Mouse (Mus musculus): ENCODE data around the gene Lpcat1. TPM values are rescaled to one million over a fixed set of nuclear protein-coding genes. Genes with fewer than 3 reads are reported as not detected.
A peak's percentile ranks its signal among the peaks of the same experiment; 100 is the strongest.

The Lpcat1 gene
- polyA plus RNA-seq, 1 experiment from 2014 or later = 22.5 TPM

- Histone ChIP-seq H3K4me1 (replicated peaks) (peaks cover 16% of the 10 kb centered on the region; the same call in 1 of the 2 replicates), H3K4me2 (replicated peaks) (no peak overlapping the region), H3K27me3 (replicated peaks) (no peaks in the 10 kb centered on the region), H3K36me3 (no peaks in the 10 kb centered on the region), H3K9me3 (no peaks in the 10 kb centered on the region), H3K9ac (no peak overlapping the region), H3K27ac (no peak overlapping the region), H3K4me3 (replicated peaks) (no peak overlapping the region)
- ATAC-seq = no peak
- WGBS = 56% methylated on average over 9 of the region's 9 CpGs
Measured at GRCm38 (mm10) chr13:73469257-73469967, 2.4 kb downstream of the Lpcat1 start.

GRCm38 (mm10) chr13:73472481-73472880, 5.5 kb downstream of the Lpcat1 start:
- Histone ChIP-seq H3K27me3 (replicated peaks) (no peaks in the 10 kb centered on the region), H3K9me3 (no peaks in the 10 kb centered on the region), H3K9ac (no peak overlapping the region), H3K4me1 (replicated peaks) (peaks cover 16% of the 10 kb centered on the region; the same call in 1 of the 2 replicates), H3K36me3 (no peaks in the 10 kb centered on the region), H3K27ac (no peak overlapping the region), H3K4me2 (replicated peaks) (no peak overlapping the region), H3K4me3 (replicated peaks) (no peak overlapping the region)
- ATAC-seq = no peak
- 67% methylated on average over 3 of the region's 3 CpGs for WGBS

- H3K4me1 ChIP-seq (replicated peaks) = peaks cover 6% of the 10 kb centered on the region; the same call in 1 of the 2 replicates
- H3K36me3 ChIP-seq = no peaks in the 10 kb centered on the region
- no peaks in the 10 kb centered on the region for H3K9me3 ChIP-seq
- no peak overlapping the region for H3K4me2 ChIP-seq (replicated peaks)
- ATAC-seq = no peak
- no peak overlapping the region for H3K27ac ChIP-seq
- no peak overlapping the region for H3K4me3 ChIP-seq (replicated peaks)
- 94% methylated on average over 2 of the region's 2 CpGs for WGBS
- H3K9ac ChIP-seq = no peak overlapping the region
- no peaks in the 10 kb centered on the region for H3K27me3 ChIP-seq (replicated peaks)
Measured at GRCm38 (mm10) chr13:73473746-73474145, 6.7 kb downstream of the Lpcat1 start.

GRCm38 (mm10) chr13:73474163-73474562, 7.2 kb downstream of the Lpcat1 start:
- no peaks in the 10 kb centered on the region for H3K9me3 ChIP-seq
- WGBS = 84% methylated on average over 6 of the region's 6 CpGs
- no peak for ATAC-seq
- H3K27me3 ChIP-seq (replicated peaks) = no peaks in the 10 kb centered on the region
- H3K36me3 ChIP-seq = no peaks in the 10 kb centered on the region
- H3K4me2 ChIP-seq (replicated peaks) = no peak overlapping the region
- peaks cover 2% of the 10 kb centered on the region; the same call in 1 of the 2 replicates for H3K4me1 ChIP-seq (replicated peaks)
- no peak overlapping the region for H3K9ac ChIP-seq
- no peak overlapping the region for H3K4me3 ChIP-seq (replicated peaks)
- no peak overlapping the region for H3K27ac ChIP-seq

GRCm38 (mm10) chr13:73475058-73475980, 8.3 kb downstream of the Lpcat1 start:
- 86% methylated on average over 12 of the region's 12 CpGs for WGBS
- no peaks in the 10 kb centered on the region; the same call in 1 of the 2 replicates for H3K4me1 ChIP-seq (replicated peaks)
- ATAC-seq = peak; percentile 76; the same call in 1 of the 2 replicates
- H3K4me3 ChIP-seq (replicated peaks) = no peak overlapping the region
- no peaks in the 10 kb centered on the region for H3K27me3 ChIP-seq (replicated peaks)
- H3K9me3 ChIP-seq = no peaks in the 10 kb centered on the region
- no peaks in the 10 kb centered on the region for H3K36me3 ChIP-seq
- H3K27ac ChIP-seq = no peak overlapping the region
- no peak overlapping the region for H3K9ac ChIP-seq
- no peak overlapping the region for H3K4me2 ChIP-seq (replicated peaks)

- Histone ChIP-seq H3K9ac (no peak overlapping the region), H3K36me3 (no peaks in the 10 kb centered on the region)
- WGBS = 92% methylated on average over 5 of the region's 5 CpGs
Measured at GRCm38 (mm10) chr13:73476259-73476658, 9.3 kb downstream of the Lpcat1 start.

GRCm38 (mm10) chr13:73476796-73477195, 9.8 kb downstream of the Lpcat1 start:
- ATAC-seq = no peak
- WGBS = 82% methylated on average over 8 of the region's 8 CpGs

More at GRCm38 (mm10) chr13:73476259-73476658, 9.3 kb downstream of the Lpcat1 start:
- ATAC-seq = no peak
- no peak overlapping the region for H3K4me3 ChIP-seq (replicated peaks)
- no peak overlapping the region for H3K4me2 ChIP-seq (replicated peaks)
- no peaks in the 10 kb centered on the region for H3K9me3 ChIP-seq
- H3K4me1 ChIP-seq (replicated peaks) = no peaks in the 10 kb centered on the region; the same call in 1 of the 2 replicates
- no peaks in the 10 kb centered on the region for H3K27me3 ChIP-seq (replicated peaks)
- H3K27ac ChIP-seq = no peak overlapping the region

GRCm38 (mm10) chr13:73477841-73478240, 10.8 kb downstream of the Lpcat1 start:
- no peak overlapping the region for H3K4me2 ChIP-seq (replicated peaks)
- H3K9me3 ChIP-seq = no peaks in the 10 kb centered on the region

More at GRCm38 (mm10) chr13:73476796-73477195, 9.8 kb downstream of the Lpcat1 start:
- H3K4me3 ChIP-seq (replicated peaks) = no peak overlapping the region
- H3K27ac ChIP-seq = no peak overlapping the region
- no peaks in the 10 kb centered on the region for H3K36me3 ChIP-seq
- H3K27me3 ChIP-seq (replicated peaks) = no peaks in the 10 kb centered on the region
- H3K9ac ChIP-seq = no peak overlapping the region
- H3K4me2 ChIP-seq (replicated peaks) = no peak overlapping the region
- no peaks in the 10 kb centered on the region; the same call in 1 of the 2 replicates for H3K4me1 ChIP-seq (replicated peaks)
- H3K9me3 ChIP-seq = no peaks in the 10 kb centered on the region

GRCm38 (mm10) chr13:73482476-73482875, 15.5 kb downstream of the Lpcat1 start:
- no peak overlapping the region for H3K4me2 ChIP-seq (replicated peaks)
- ATAC-seq = no peak
- H3K9ac ChIP-seq = no peak overlapping the region
- no peaks in the 10 kb centered on the region for H3K27me3 ChIP-seq (replicated peaks)
- 0 out of 2 replicates have a peak, but pooled peaks cover 8% of the 10 kb centered on the region for H3K36me3 ChIP-seq
- no peaks in the 10 kb centered on the region for H3K4me1 ChIP-seq (replicated peaks)
- H3K4me3 ChIP-seq (replicated peaks) = no peak overlapping the region
- WGBS = 74% methylated on average over 7 of the region's 7 CpGs
- no peaks in the 10 kb centered on the region for H3K9me3 ChIP-seq
- H3K27ac ChIP-seq = no peak overlapping the region

More at GRCm38 (mm10) chr13:73477841-73478240, 10.8 kb downstream of the Lpcat1 start:
- Histone ChIP-seq H3K4me1 (replicated peaks) (no peaks in the 10 kb centered on the region; the same call in 1 of the 2 replicates), H3K36me3 (no peaks in the 10 kb centered on the region), H3K27ac (no peak overlapping the region), H3K27me3 (replicated peaks) (no peaks in the 10 kb centered on the region), H3K4me3 (replicated peaks) (no peak overlapping the region), H3K9ac (no peak overlapping the region)
- no peak for ATAC-seq
- WGBS = 92% methylated on average over 2 of the region's 2 CpGs

- no peak for ATAC-seq
- no peaks in the 10 kb centered on the region for H3K4me1 ChIP-seq (replicated peaks)
- no peak overlapping the region for H3K27ac ChIP-seq
- no peaks in the 10 kb centered on the region for H3K9me3 ChIP-seq
- no peak overlapping the region for H3K4me2 ChIP-seq (replicated peaks)
- no peaks in the 10 kb centered on the region for H3K27me3 ChIP-seq (replicated peaks)
- no peak overlapping the region for H3K9ac ChIP-seq
- H3K36me3 ChIP-seq = 0 out of 2 replicates have a peak, but pooled peaks cover 8% of the 10 kb centered on the region
- H3K4me3 ChIP-seq (replicated peaks) = no peak overlapping the region
- WGBS = 93% methylated on average over 6 of the region's 6 CpGs
Measured at GRCm38 (mm10) chr13:73483331-73483730, 16.3 kb downstream of the Lpcat1 start.

- no peak overlapping the region for H3K9ac ChIP-seq
- peak; percentile 65; the same call in 1 of the 2 replicates for ATAC-seq
- no peaks in the 10 kb centered on the region for H3K9me3 ChIP-seq
- WGBS = 64% methylated on average over 5 of the region's 5 CpGs
- H3K4me1 ChIP-seq (replicated peaks) = no peaks in the 10 kb centered on the region
- H3K36me3 ChIP-seq = 0 out of 2 replicates have a peak, but pooled peaks cover 8% of the 10 kb centered on the region
- no peak overlapping the region for H3K4me3 ChIP-seq (replicated peaks)
- H3K27me3 ChIP-seq (replicated peaks) = no peaks in the 10 kb centered on the region
- H3K4me2 ChIP-seq (replicated peaks) = no peak overlapping the region
- H3K27ac ChIP-seq = no peak overlapping the region
Measured at GRCm38 (mm10) chr13:73484171-73484570, 17.2 kb downstream of the Lpcat1 start.

- Histone ChIP-seq H3K36me3 (0 out of 2 replicates have a peak, but pooled peaks cover 16% of the 10 kb centered on the region), H3K9me3 (no peaks in the 10 kb centered on the region), H3K27me3 (replicated peaks) (no peaks in the 10 kb centered on the region), H3K4me1 (replicated peaks) (no peaks in the 10 kb centered on the region), H3K4me2 (replicated peaks) (no peak overlapping the region), H3K4me3 (replicated peaks) (no peak overlapping the region), H3K9ac (no peak overlapping the region), H3K27ac (no peak overlapping the region)
- WGBS = 51% methylated on average over 3 of the region's 3 CpGs
- no peak for ATAC-seq
Measured at GRCm38 (mm10) chr13:73488105-73488504, 21.1 kb downstream of the Lpcat1 start.

Data from intestine, embryonic 15.5 days (tissue).